Mouse (Mus musculus) ES-E14 (cell line): ENCODE data around the gene Exoc4.

Experiments
- CHD2 ChIP-seq: IDR thresholded peaks from 2 replicates; pipeline ENCODE4 v1.6.1; 2014; ENCODE audit warnings: mild to moderate bottlenecking, low read depth, low read length, inconsistent platforms
- HCFC1 ChIP-seq: IDR thresholded peaks from 2 replicates; pipeline ENCODE4 v1.6.1; 2012; ENCODE audit warnings: low read length, inconsistent platforms, borderline replicate concordance; ENCODE audit not compliant: insufficient read depth
- MAFK ChIP-seq: IDR thresholded peaks from 2 replicates; pipeline ENCODE4 v1.6.1; 2014; ENCODE audit warnings: mild to moderate bottlenecking, low read depth, low read length, inconsistent platforms; ENCODE audit not compliant: insufficient read depth
- ZC3H11A ChIP-seq: IDR thresholded peaks from 2 replicates; pipeline ENCODE4 v1.6.1; 2012; ENCODE audit warnings: low read depth, mild to moderate bottlenecking, inconsistent platforms, low read length, borderline replicate concordance
- ZNF384 ChIP-seq: IDR thresholded peaks from 2 replicates; pipeline ENCODE4 v1.6.1; 2012; ENCODE audit warnings: low read depth, low read length, inconsistent platforms

DNA sequence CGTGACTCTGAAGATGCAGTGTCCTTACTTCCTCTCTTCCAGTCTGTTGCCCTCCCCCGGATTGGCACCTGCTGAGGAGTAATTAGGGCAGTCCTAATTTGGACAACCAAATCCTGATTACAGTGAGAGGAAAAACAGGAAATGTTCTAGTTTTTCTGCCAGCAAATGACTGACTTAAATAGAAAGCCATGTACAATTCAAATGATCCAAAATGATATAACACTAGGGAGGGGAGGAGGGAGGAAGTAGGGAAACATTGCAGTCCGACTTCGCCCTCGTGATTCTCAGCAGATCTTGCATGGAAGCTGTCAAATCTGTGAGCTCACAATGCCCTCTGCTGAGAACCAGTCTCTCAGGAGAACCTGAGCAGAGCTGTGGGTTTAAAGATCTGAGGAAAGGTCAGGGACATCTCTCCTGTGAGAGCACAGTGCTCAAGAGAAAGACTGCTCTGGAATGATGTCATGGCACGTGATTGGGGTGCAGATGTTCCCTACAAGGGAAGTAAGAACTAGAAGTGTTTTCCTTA lies 575.0 kb downstream of the Exoc4 start:
- TF ChIP-seq MAFK (no peak), ZNF384 (no peak), CHD2 (no peak), HCFC1 (no peak), ZC3H11A (no peak)
